Mouse (Mus musculus) neural tube, embryonic 13.5 days (tissue): Measurements from ENCODE around the gene Gatm. TPM values are rescaled to one million over a fixed set of nuclear protein-coding genes. Genes with fewer than 3 reads are reported as not detected.

Experiments
- ATAC-seq: fragments of 200-750 bp; cut with Nextera tagmentation; 2 replicates; pipeline ENCODE4 v1.8.0; 2017; ENCODE audit warnings: low read depth, mild to moderate bottlenecking, moderate TSS enrichment, moderate library complexity
- H3K27ac ChIP-seq: fragments of 300-500 bp; sonication (generic); replicated peaks from 2 replicates; pipeline ENCODE4 v1.5.1; 2015; ENCODE audit warnings: moderate library complexity, mild to moderate bottlenecking, inconsistent platforms
- H3K27me3 ChIP-seq: fragments of 300-500 bp; sonication (generic); 2 replicates; pipeline ENCODE4 v1.6.1; 2015; ENCODE audit warnings: mild to moderate bottlenecking, inconsistent platforms
- H3K36me3 ChIP-seq: fragments of 300-500 bp; sonication (generic); 2 replicates; pipeline ENCODE4 v1.6.1; 2015; ENCODE audit warnings: mild to moderate bottlenecking, inconsistent platforms
- H3K4me1 ChIP-seq: fragments of 300-500 bp; sonication (generic); replicated peaks from 2 replicates; pipeline ENCODE4 v1.6.1; 2015; ENCODE audit warnings: inconsistent platforms
- H3K4me2 ChIP-seq: fragments of 300-500 bp; sonication (generic); 2 replicates; pipeline ENCODE4 v1.6.1; 2015; ENCODE audit warnings: inconsistent platforms, mild to moderate bottlenecking, moderate library complexity
- H3K4me3 ChIP-seq: fragments of 300-500 bp; sonication (generic); 2 replicates; pipeline ENCODE4 v1.5.1; 2015; ENCODE audit warnings: mild to moderate bottlenecking, inconsistent platforms
- H3K9ac ChIP-seq: fragments of 300-500 bp; sonication (generic); 2 replicates; pipeline ENCODE4 v1.6.1; 2015; ENCODE audit warnings: moderate library complexity, mild to moderate bottlenecking, inconsistent platforms
- H3K9me3 ChIP-seq: fragments of 300-500 bp; sonication (generic); 2 replicates; pipeline ENCODE4 v1.6.1; 2016; ENCODE audit warnings: inconsistent platforms
- WGBS: fragments of 180-500 bp; shearing (Covaris S2); methylation state at CpG from one replicate; pipeline ENCODE4 v1.1.7; 2015; 5-methylcytosine and 5-hydroxymethylcytosine counted together
- polyA plus RNA-seq: library from polyadenylated mRNA; unstranded; fragments of >200 nt; fragmentation: Nextera tagmentation; extraction: Ambion mirVana; gene quantifications from 2 replicates; pipeline ENCODE4 v1.2.1, GENCODE M21; 2015

Gatm gene
- polyA plus RNA-seq, 1 experiment from 2014 or later: 28.1 TPM

- no peaks in the 10 kb centered on the region for H3K4me1 ChIP-seq
- H3K27ac ChIP-seq: no peak overlapping the region
- no peak for ATAC-seq
- no peaks in the 10 kb centered on the region for H3K27me3 ChIP-seq
- H3K9me3 ChIP-seq: no peaks in the 10 kb centered on the region
- no peak overlapping the region for H3K4me3 ChIP-seq
- WGBS: 94% methylated on average over 2 of the region's 2 CpGs
- H3K4me2 ChIP-seq: no peak overlapping the region
- no peak overlapping the region for H3K9ac ChIP-seq
- no peaks in the 10 kb centered on the region for H3K36me3 ChIP-seq
Observed at GRCm38 (mm10) chr2:122599736-122600135, 11.4 kb downstream of the Gatm start.

- H3K36me3 ChIP-seq: no peaks in the 10 kb centered on the region
- no peak overlapping the region for H3K4me2 ChIP-seq
- no peaks in the 10 kb centered on the region for H3K9me3 ChIP-seq
- H3K27me3 ChIP-seq: no peaks in the 10 kb centered on the region
- no peaks in the 10 kb centered on the region for H3K4me1 ChIP-seq
- H3K4me3 ChIP-seq: no peak overlapping the region
- no peak for ATAC-seq
- WGBS: 93% methylated on average over 16 of the region's 16 CpGs
- no peak overlapping the region for H3K9ac ChIP-seq
- no peak overlapping the region for H3K27ac ChIP-seq
Observed at GRCm38 (mm10) chr2:122595461-122595860, 15.6 kb downstream of the Gatm start.

- Histone ChIP-seq H3K36me3 (no peaks in the 10 kb centered on the region), H3K27me3 (no peaks in the 10 kb centered on the region), H3K9ac (no peak overlapping the region), H3K4me3 (no peak overlapping the region), H3K4me2 (no peak overlapping the region), H3K9me3 (no peaks in the 10 kb centered on the region), H3K4me1 (no peaks in the 10 kb centered on the region), H3K27ac (no peak overlapping the region)
- no peak for ATAC-seq
- 75% methylated on average over 2 of the region's 2 CpGs for WGBS
Observed at GRCm38 (mm10) chr2:122591213-122591612, 19.9 kb downstream of the Gatm start.

GRCm38 (mm10) chr2:122590351-122590750, 20.8 kb downstream of the Gatm start:
- ATAC-seq: no peak
- Histone ChIP-seq H3K4me2 (no peak overlapping the region), H3K27ac (no peak overlapping the region), H3K9ac (no peak overlapping the region), H3K27me3 (no peaks in the 10 kb centered on the region), H3K4me3 (no peak overlapping the region), H3K36me3 (no peaks in the 10 kb centered on the region), H3K4me1 (no peaks in the 10 kb centered on the region), H3K9me3 (no peaks in the 10 kb centered on the region)
- WGBS: 81% methylated on average over 1 of the region's 1 CpGs

GRCm38 (mm10) chr2:122587861-122588519, 23.1 kb downstream of the Gatm start:
- Histone ChIP-seq H3K4me1 (no peaks in the 10 kb centered on the region), H3K36me3 (no peaks in the 10 kb centered on the region), H3K27ac (no peak overlapping the region), H3K4me3 (no peak overlapping the region), H3K4me2 (no peak overlapping the region), H3K27me3 (no peaks in the 10 kb centered on the region), H3K9me3 (no peaks in the 10 kb centered on the region), H3K9ac (no peak overlapping the region)
- 87% methylated on average over 8 of the region's 8 CpGs for WGBS
- ATAC-seq: no peak

DNA sequence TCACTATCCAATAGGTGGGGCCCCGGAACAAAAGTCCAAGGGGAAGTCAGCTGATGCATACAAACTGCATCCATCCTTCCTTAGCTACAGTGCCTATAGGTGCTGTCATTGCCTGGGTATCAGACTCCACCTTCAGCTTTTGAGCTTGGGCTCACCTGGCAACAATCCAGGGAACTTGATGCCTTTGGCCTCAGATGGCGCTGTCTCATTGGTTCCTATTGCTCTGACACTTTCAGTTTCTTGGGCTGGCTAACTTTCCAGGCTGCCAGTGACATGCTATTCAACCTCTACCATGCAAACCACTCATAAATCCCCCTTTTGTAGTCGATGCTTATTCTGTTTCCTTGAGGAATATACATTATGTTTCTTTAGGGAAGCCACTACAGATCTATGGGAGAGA, 24.8 kb downstream of the Gatm start:
- 69% methylated on average over 3 of the region's 3 CpGs for WGBS
- H3K9ac ChIP-seq: no peak overlapping the region

DNA sequence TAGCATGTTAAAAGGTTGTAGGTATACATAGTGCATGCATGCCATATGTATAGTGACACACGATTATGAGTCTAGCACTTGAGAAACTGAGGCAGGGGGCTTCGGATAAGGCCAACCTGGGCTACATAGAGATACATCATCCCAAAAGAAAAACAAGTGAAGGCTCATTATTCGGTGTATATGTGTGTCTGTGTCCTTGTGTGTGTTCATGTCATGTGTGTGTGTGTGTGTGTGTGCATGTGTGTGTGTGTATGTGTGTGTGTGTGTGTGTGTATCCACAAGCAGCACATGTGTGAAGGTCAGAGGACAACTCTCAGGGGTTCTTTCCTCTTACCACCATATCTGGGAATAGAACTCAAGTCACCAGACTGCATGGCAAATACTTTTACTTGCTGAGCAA, 28.8 kb downstream of the Gatm start:
- H3K4me2 ChIP-seq: no peak overlapping the region
- H3K27ac ChIP-seq: no peak overlapping the region
- H3K36me3 ChIP-seq: no peaks in the 10 kb centered on the region
- H3K4me3 ChIP-seq: no peak overlapping the region
- ATAC-seq: no peak
- H3K4me1 ChIP-seq: no peaks in the 10 kb centered on the region
- H3K9ac ChIP-seq: no peak overlapping the region
- no peaks in the 10 kb centered on the region for H3K27me3 ChIP-seq
- WGBS: 86% methylated on average over 3 of the region's 3 CpGs
- no peaks in the 10 kb centered on the region for H3K9me3 ChIP-seq

More for the DNA sequence above, 24.8 kb downstream of the Gatm start:
- H3K4me3 ChIP-seq: no peak overlapping the region
- H3K27me3 ChIP-seq: no peaks in the 10 kb centered on the region
- no peaks in the 10 kb centered on the region for H3K36me3 ChIP-seq
- ATAC-seq: no peak
- H3K27ac ChIP-seq: no peak overlapping the region
- H3K4me1 ChIP-seq: no peaks in the 10 kb centered on the region
- no peak overlapping the region for H3K4me2 ChIP-seq
- no peaks in the 10 kb centered on the region for H3K9me3 ChIP-seq

DNA sequence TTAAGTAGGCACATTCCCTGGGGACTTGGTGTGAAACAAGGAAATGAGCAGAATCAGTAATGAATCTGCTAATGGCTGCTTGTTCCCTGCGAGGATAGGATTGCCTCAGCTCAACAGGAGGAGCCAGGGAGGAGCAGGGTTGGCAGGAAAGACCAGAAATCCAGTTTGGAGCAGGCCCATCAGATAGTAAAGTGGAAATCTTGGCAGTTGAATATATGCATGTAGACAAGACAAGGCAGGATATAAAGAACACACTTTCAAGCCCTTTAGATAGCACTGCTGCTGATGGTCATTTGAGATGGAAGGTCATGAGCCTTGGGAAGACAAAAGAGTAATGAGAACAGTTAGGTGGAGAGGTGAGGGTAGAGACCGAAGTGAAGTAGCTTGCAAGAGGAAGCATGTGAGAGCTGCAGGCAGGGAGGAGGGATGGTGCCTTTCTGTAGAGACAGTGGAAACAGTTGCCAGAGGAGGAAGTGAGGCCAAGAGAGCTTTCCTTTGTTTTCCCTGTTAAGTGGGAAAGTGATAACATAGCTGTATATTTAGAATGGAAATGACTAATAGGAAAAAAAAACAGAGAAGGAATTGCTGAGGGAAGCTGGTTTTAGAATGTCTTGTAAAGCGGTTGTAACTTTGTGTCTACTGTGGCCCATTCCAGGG, 29.6 kb downstream of the Gatm start:
- H3K4me3 ChIP-seq: no peak overlapping the region
- no peak overlapping the region for H3K9ac ChIP-seq
- no peaks in the 10 kb centered on the region for H3K9me3 ChIP-seq
- no peaks in the 10 kb centered on the region for H3K36me3 ChIP-seq
- no peak for ATAC-seq
- H3K4me1 ChIP-seq: no peaks in the 10 kb centered on the region
- no peak overlapping the region for H3K4me2 ChIP-seq
- H3K27me3 ChIP-seq: no peaks in the 10 kb centered on the region
- no peak overlapping the region for H3K27ac ChIP-seq
- WGBS: 61% methylated on average over 3 of the region's 3 CpGs

GRCm38 (mm10) chr2:122580426-122580825, 30.7 kb downstream of the Gatm start:
- Histone ChIP-seq H3K4me3 (no peak overlapping the region), H3K9ac (no peak overlapping the region), H3K4me1 (no peaks in the 10 kb centered on the region), H3K36me3 (no peaks in the 10 kb centered on the region), H3K27me3 (no peaks in the 10 kb centered on the region), H3K9me3 (no peaks in the 10 kb centered on the region), H3K4me2 (no peak overlapping the region), H3K27ac (no peak overlapping the region)
- no peak for ATAC-seq
- WGBS: 80% methylated on average over 10 of the region's 10 CpGs

GRCm38 (mm10) chr2:122577316-122577715, 33.8 kb downstream of the Gatm start:
- ATAC-seq: no peak
- H3K9me3 ChIP-seq: no peaks in the 10 kb centered on the region
- WGBS: 83% methylated on average over 1 of the region's 1 CpGs

DNA sequence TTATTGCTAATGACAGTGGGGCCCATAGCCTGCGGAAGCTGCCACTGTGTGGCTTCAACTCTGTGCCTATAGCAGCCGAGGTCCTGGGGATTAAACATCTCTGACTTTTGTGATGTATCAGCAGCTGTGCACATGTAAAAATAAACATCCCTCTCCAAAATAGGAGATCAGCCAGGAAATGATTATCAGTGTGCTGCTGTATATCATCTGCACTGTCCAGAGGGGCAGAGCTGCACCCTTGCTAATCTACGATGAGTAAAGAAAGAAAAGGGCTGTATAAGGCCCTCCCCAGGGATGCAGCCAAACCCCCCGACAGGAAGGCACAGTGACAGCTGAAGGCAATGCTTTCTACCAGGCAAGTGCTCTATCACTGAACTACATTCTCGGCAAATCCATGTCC, 34.8 kb downstream of the Gatm start:
- Histone ChIP-seq H3K4me2 (no peak overlapping the region), H3K4me1 (no peaks in the 10 kb centered on the region), H3K9ac (no peak overlapping the region), H3K27me3 (no peaks in the 10 kb centered on the region), H3K27ac (no peak overlapping the region), H3K36me3 (no peaks in the 10 kb centered on the region), H3K4me3 (no peak overlapping the region), H3K9me3 (no peaks in the 10 kb centered on the region)
- 62% methylated on average over 5 of the region's 5 CpGs for WGBS
- ATAC-seq: no peak

More at GRCm38 (mm10) chr2:122577316-122577715, 33.8 kb downstream of the Gatm start:
- H3K36me3 ChIP-seq: no peaks in the 10 kb centered on the region
- no peak overlapping the region for H3K4me2 ChIP-seq
- no peak overlapping the region for H3K4me3 ChIP-seq
- H3K9ac ChIP-seq: no peak overlapping the region
- H3K27ac ChIP-seq: no peak overlapping the region
- H3K27me3 ChIP-seq: no peaks in the 10 kb centered on the region
- H3K4me1 ChIP-seq: no peaks in the 10 kb centered on the region

DNA sequence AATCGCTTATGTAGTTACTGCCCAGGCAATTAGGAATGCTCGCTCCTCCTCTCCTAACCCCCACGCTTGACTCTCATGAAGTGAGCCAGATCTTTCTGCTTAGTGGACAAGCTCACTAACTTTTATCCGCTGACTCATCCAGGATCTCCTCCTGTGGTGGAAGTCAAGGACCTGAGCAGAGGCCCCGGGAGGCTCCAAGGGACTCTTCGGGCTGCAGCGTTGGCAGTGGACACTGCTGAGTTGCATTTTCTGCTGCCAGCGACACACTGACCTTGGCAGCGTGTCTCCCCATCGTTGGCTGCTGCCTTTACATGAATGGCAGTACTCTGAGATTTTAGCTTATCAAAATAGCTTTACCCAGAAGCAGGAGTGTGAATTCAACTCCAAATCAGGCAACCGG, 35.6 kb downstream of the Gatm start:
- Histone ChIP-seq H3K27ac (no peak overlapping the region), H3K4me2 (no peak overlapping the region), H3K4me1 (no peaks in the 10 kb centered on the region), H3K9ac (no peak overlapping the region), H3K27me3 (no peaks in the 10 kb centered on the region), H3K9me3 (no peaks in the 10 kb centered on the region), H3K36me3 (no peaks in the 10 kb centered on the region), H3K4me3 (no peak overlapping the region)
- WGBS: 75% methylated on average over 11 of the region's 11 CpGs
- ATAC-seq: no peak

DNA sequence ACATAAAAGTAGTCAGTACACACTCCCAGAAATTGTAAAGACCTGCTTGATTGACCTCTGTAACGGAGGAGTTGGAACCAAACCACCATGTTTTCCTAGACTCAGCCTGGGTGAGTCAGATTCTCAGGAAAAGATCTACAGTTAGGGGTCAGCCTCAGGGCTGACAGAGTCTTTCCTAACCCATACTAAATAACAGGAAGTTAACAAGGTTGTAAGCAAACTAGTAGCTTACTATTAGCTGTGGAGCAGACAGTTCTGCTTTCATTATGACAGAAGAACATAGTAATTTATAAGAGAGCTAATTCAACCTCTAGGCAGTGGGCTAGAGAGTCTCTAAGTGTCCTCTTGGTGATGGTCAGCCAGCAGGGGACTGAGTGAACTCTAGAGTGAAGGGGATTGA, 38.7 kb downstream of the Gatm start:
- no peaks in the 10 kb centered on the region for H3K27me3 ChIP-seq
- H3K9me3 ChIP-seq: no peaks in the 10 kb centered on the region
- H3K36me3 ChIP-seq: no peaks in the 10 kb centered on the region
- no peak overlapping the region for H3K4me3 ChIP-seq
- no peak for ATAC-seq
- 82% methylated on average over 1 of the region's 1 CpGs for WGBS
- H3K9ac ChIP-seq: no peak overlapping the region
- no peak overlapping the region for H3K4me2 ChIP-seq
- no peak overlapping the region for H3K27ac ChIP-seq
- no peaks in the 10 kb centered on the region for H3K4me1 ChIP-seq
